Mouse (Mus musculus): ENCODE results near the gene Tmem191c. TPM values are rescaled to one million over a fixed set of nuclear protein-coding genes. Genes with fewer than 3 reads are reported as not detected.

Tmem191c gene
- polyA plus RNA-seq, 1 experiment from 2014 or later: 12.6 TPM

DNA sequence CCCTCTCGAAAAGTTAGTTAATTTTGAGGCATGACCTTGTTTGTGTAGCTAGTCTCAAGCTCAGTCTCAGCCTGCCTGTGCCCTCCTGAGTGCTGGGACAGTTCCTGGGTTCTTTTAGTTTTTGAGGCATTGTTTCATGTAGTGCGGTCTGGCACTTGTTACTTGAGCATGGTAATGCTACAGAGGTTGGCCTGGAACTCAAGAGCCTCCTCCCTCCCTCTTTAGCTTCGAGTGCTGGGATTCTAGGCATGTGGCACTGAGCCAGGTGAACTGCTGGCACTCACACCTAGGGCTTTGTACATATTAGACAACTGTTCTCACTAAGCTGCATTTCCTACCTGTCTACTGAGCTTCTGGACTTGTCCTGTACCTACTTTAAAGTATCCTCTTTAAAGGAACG is 28.1 kb upstream of the Tmem191c start:
- no peaks in the 10 kb centered on the region for H3K9me3 ChIP-seq
- H3K4me3 ChIP-seq: no peak overlapping the region
- no peak overlapping the region for H3K9ac ChIP-seq
- H3K27me3 ChIP-seq: no peaks in the 10 kb centered on the region
- H3K4me2 ChIP-seq (replicated peaks): no peak overlapping the region
- H3K4me1 ChIP-seq: peaks cover 52% of the 10 kb centered on the region
- no peak for ATAC-seq (ENCODE audit: low FRiP score, low read depth)
- 60% methylated on average over 4 of the region's 4 CpGs for WGBS
- H3K27ac ChIP-seq: no peak overlapping the region
- no peaks in the 10 kb centered on the region for H3K36me3 ChIP-seq

DNA sequence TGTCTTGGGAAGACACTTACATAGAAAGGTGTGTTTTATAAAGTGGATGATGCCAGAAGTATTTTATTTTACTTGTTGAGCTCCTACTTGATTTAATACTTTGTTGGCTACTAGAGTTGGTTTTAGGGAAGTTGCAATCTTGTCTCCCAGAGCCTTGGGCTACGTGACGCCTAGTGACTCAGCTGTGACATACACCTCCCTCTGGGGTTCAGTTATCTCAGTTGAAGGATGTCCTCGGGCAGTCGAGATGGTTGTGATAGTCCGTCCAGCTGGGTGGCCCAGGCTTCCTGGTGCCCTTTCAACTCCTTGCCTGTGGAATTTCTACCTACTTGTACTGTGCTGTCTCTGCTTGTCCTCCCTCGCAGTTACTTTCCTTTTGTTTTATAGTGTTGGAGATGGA is 26.7 kb upstream of the Tmem191c start:
- no peak for ATAC-seq (ENCODE audit: low FRiP score, low read depth)
- peaks cover 58% of the 10 kb centered on the region for H3K4me1 ChIP-seq
- no peak overlapping the region for H3K27ac ChIP-seq
- no peak overlapping the region for H3K9ac ChIP-seq
- H3K4me2 ChIP-seq (replicated peaks): no peak overlapping the region
- no peak overlapping the region for H3K4me3 ChIP-seq
- H3K36me3 ChIP-seq: no peaks in the 10 kb centered on the region
- WGBS: 65% methylated on average over 6 of the region's 6 CpGs
- H3K27me3 ChIP-seq: no peaks in the 10 kb centered on the region
- no peaks in the 10 kb centered on the region for H3K9me3 ChIP-seq

DNA sequence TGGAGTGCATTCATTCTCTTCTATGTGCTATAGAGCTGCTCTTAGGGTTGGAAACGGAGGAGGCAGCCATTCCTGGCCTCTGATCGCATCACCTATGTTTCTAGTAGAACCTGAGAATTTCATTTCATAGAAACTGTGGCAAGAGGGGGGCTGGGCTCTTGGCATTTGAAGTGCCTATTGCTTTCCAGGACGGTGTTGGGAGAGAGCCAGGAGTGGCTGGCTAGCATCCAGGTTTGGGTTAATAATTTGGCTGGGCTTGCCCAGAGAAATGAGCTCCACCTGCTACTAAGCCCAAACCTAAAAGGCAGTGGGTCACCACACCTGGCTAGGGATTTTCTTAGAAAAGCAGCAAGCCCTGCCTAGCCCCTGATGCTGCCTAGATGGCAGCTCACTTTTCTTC is 24.3 kb upstream of the Tmem191c start:
- H3K27me3 ChIP-seq: no peaks in the 10 kb centered on the region
- WGBS: 37% methylated on average over 3 of the region's 3 CpGs
- no peak overlapping the region for H3K4me2 ChIP-seq (replicated peaks)
- peaks cover 14% of the 10 kb centered on the region for H3K36me3 ChIP-seq
- peak; percentile 38; the same call in 1 of the 2 replicates for ATAC-seq (ENCODE audit: low FRiP score, low read depth)
- H3K27ac ChIP-seq: peak overlapping the region; percentile 48; the same call in 1 of the 2 replicates
- H3K4me1 ChIP-seq: peaks cover 66% of the 10 kb centered on the region
- H3K9ac ChIP-seq: no peak overlapping the region
- no peak overlapping the region for H3K4me3 ChIP-seq
- no peaks in the 10 kb centered on the region for H3K9me3 ChIP-seq

DNA sequence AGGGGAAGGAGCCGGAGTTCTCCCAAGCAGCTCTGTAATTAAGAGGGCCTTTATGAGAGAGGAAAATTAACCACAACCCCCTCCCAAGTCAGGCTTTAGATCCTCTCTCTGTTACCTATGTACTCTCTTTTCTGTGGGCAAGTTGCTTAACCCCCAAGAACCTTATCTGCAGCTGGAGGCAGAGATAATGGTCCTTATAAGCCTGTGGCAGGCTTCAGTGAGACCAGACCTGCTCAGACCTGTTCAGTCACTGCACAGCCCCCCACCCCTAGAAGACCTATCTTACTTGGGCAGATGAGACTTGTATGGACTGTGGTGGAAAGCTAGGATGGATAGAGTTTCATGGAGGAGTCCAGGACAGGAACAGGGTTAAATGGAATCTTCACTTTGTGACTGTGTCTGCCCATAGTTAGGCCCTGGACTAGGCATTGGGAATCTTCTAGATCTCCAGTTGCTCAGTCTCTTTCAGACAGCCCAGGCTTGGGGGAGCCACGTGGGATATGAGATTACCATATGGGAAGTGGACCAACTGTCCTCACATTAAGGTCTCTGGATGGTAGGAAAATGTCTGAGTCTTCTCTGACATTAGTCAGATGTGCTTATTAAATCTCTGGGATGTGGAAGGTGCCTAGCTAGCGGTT is 23.7 kb upstream of the Tmem191c start:
- Histone ChIP-seq H3K36me3 (peaks cover 19% of the 10 kb centered on the region), H3K27ac (peak overlapping the region; percentile 22; the same call in 1 of the 2 replicates), H3K27me3 (no peaks in the 10 kb centered on the region), H3K4me1 (peaks cover 63% of the 10 kb centered on the region), H3K9me3 (no peaks in the 10 kb centered on the region), H3K9ac (no peak overlapping the region), H3K4me3 (no peak overlapping the region), H3K4me2 (replicated peaks) (no peak overlapping the region)
- peak; percentile 17; the same call in 1 of the 2 replicates for ATAC-seq (ENCODE audit: low FRiP score, low read depth)
- 71% methylated on average over 3 of the region's 3 CpGs for WGBS

DNA sequence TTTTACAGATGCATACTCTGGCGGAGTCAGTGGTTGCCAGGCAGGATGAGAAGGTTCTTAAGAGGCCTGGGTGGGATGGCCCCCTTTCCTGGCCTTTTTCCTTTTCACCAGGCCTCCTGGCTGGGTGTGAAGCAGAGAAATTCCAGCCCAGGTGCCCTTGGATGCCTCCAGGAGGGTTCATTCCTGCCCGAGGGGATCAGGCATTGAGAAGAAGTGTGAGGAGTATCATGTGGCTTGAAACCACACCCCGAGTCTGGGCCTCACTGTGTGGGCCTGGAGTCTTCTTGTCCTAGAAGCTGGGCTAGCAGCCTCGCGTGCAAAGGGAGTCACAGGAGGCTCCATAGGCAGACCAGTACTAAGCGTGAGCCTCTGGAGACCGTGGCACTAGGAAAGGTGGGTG is 23.0 kb upstream of the Tmem191c start:
- 55% methylated on average over 7 of the region's 7 CpGs for WGBS
- H3K4me1 ChIP-seq: peaks cover 56% of the 10 kb centered on the region
- H3K9ac ChIP-seq: peak overlapping the region; percentile 39; the same call in 1 of the 2 replicates
- no peak overlapping the region for H3K4me3 ChIP-seq
- no peaks in the 10 kb centered on the region for H3K27me3 ChIP-seq
- ATAC-seq (ENCODE audit: low FRiP score, low read depth): no peak
- H3K36me3 ChIP-seq: peaks cover 25% of the 10 kb centered on the region
- H3K4me2 ChIP-seq (replicated peaks): no peak overlapping the region
- no peaks in the 10 kb centered on the region for H3K9me3 ChIP-seq
- peak overlapping the region; percentile 22; the same call in 1 of the 2 replicates for H3K27ac ChIP-seq

DNA sequence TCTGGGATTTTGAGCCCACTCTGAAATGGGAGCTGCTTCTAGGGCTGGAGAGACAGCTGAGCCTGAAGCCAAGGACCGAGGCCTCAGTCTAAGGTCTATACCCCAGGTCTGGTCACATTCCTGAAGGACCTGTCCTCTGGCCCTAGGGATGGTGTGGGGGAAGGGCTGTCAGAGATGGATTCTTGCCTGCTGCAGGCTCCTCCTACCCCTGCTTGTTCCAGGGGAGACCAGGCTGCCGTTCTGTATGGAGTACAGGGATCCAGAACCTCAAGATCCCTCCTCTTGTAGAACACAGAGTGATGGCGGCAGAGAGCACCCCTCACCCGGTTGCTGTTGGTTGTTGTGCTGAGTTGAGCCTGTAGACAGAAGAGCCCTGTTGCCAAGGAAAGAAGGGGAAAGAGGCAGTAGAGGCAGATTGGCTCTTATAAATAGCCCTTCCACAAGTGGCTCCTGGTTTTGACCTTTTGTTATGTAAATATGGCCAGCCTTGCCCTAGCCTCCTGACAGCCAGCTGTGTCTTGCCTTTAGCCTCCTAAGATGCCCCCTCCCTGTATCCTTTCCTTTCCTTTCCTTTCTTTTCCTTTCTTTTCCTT is 21.8 kb upstream of the Tmem191c start:
- 39% methylated on average over 4 of the region's 4 CpGs for WGBS
- Histone ChIP-seq H3K9me3 (no peaks in the 10 kb centered on the region), H3K36me3 (peaks cover 38% of the 10 kb centered on the region), H3K4me2 (replicated peaks) (no peak overlapping the region), H3K27ac (no peak overlapping the region), H3K4me3 (no peak overlapping the region), H3K4me1 (peaks cover 55% of the 10 kb centered on the region), H3K27me3 (no peaks in the 10 kb centered on the region), H3K9ac (no peak overlapping the region)
- no peak for ATAC-seq (ENCODE audit: low FRiP score, low read depth)

DNA sequence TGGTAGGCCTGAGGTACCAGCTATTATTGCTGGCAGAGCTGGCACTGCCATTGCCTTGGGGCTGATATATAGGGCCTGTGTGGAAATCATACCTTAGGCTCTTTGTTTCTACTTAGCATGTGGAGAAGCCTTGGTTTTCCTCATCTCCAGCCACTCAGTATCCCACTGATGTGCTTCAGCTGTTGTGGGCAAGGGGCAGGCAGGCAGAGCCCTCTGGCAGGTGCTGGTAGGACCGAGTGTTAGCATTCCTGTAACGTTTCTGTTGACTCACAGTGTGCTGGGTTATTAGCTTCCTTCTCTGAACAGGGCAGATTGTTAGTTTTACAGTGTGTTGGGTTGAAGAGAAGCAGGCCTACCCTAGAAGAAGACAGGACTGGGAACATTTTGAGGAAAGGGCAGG is 20.6 kb upstream of the Tmem191c start:
- Histone ChIP-seq H3K4me1 (peaks cover 49% of the 10 kb centered on the region), H3K9ac (no peak overlapping the region), H3K27me3 (no peaks in the 10 kb centered on the region), H3K4me3 (no peak overlapping the region), H3K4me2 (replicated peaks) (no peak overlapping the region), H3K27ac (peak overlapping the region; percentile 10; the same call in 1 of the 2 replicates), H3K36me3 (peaks cover 49% of the 10 kb centered on the region), H3K9me3 (no peaks in the 10 kb centered on the region)
- ATAC-seq (ENCODE audit: low FRiP score, low read depth): no peak
- WGBS: 38% methylated on average over 2 of the region's 2 CpGs

DNA sequence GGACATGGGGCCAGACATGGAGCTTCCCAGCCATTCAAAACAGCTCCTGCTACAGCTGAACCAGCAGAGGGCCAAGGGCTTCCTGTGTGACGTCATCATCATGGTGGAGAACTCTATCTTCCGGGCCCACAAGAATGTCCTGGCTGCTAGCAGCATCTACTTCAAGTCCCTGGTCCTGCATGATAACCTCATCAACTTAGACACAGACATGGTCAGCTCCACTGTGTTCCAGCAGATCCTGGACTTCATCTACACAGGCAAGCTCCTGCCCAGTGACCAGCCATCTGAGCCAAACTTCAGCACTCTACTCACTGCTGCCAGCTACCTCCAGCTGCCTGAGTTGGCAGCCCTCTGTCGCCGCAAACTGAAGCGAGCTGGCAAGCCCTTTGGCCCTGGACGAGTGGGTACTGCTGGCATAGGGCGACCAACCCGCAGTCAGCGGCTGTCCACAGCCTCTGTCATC is 18.5 kb upstream of the Tmem191c start:
- Histone ChIP-seq H3K36me3 (peaks cover 66% of the 10 kb centered on the region), H3K4me2 (replicated peaks) (no peak overlapping the region), H3K27ac (no peak overlapping the region), H3K4me1 (peaks cover 29% of the 10 kb centered on the region), H3K27me3 (no peaks in the 10 kb centered on the region), H3K9ac (no peak overlapping the region), H3K4me3 (no peak overlapping the region), H3K9me3 (no peaks in the 10 kb centered on the region)
- 92% methylated on average over 9 of the region's 9 CpGs for WGBS
- no peak for ATAC-seq (ENCODE audit: low FRiP score, low read depth)

DNA sequence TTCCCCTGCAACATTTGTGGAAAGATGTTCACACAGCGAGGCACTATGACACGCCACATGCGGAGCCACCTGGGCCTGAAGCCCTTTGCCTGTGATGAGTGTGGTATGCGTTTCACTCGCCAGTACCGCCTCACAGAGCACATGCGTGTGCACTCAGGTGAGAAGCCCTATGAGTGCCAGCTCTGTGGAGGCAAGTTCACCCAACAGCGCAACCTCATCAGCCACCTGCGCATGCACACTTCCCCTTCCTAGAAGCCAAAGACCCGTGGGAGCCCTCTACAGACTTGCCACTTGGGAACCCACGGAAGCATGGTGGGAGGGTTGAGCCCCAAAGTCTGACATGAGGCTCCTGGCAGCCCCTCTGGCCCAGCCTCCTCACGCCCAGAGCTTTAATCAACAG is 17.0 kb upstream of the Tmem191c start:
- no peak for ATAC-seq (ENCODE audit: low FRiP score, low read depth)
- Histone ChIP-seq H3K4me3 (no peak overlapping the region), H3K9ac (no peak overlapping the region), H3K36me3 (peaks cover 71% of the 10 kb centered on the region), H3K27me3 (no peaks in the 10 kb centered on the region), H3K9me3 (no peaks in the 10 kb centered on the region), H3K27ac (no peak overlapping the region), H3K4me2 (replicated peaks) (no peak overlapping the region), H3K4me1 (peaks cover 13% of the 10 kb centered on the region)
- 93% methylated on average over 12 of the region's 12 CpGs for WGBS

DNA sequence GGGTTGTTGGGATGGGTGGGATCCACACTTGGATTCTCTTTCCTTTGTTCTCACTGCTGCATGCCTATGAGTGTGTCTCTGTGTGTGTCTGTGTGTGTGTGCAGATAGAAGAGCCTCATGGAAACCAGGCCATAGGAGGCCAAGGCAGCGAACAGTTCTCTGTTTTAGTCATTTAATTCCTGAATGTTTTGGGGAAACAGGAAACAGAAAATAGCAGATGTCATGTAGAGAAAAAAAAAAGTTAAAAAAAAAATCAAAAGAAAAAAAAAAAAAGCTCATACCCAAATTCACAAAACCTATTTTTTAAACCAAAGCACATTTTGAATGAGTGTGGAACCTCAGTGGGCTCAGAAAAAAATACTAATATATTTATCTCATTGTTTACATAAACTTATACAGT is 14.5 kb upstream of the Tmem191c start:
- no peak for ATAC-seq (ENCODE audit: low FRiP score, low read depth)

DNA sequence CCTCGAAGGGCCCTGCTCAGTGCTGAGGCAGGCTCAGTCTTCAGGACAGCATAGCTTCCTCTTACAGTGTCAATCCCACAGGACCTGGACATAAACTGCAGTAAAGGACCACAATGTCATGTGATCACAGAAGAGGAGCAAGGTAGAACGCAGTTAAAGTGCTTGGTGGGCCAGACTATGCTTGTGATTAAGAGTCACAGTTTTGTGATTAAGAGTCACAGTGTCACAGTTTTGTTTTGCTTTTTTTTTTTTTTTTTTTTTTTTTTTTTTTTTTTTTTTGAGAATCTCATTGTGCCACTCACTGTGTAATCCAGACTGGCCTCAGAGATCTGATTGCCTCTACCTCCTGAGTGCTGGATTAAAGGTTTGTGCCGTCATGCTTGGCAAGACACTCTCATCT is 9.8 kb upstream of the Tmem191c start:
- no peaks in the 10 kb centered on the region for H3K4me1 ChIP-seq
- H3K27ac ChIP-seq: no peak overlapping the region
- H3K9ac ChIP-seq: no peak overlapping the region
- no peaks in the 10 kb centered on the region for H3K27me3 ChIP-seq
- H3K9me3 ChIP-seq: peaks cover 5% of the 10 kb centered on the region; the same call in 1 of the 2 replicates
- H3K36me3 ChIP-seq: peaks cover 15% of the 10 kb centered on the region
- no peak overlapping the region for H3K4me2 ChIP-seq (replicated peaks)
- 86% methylated on average over 3 of the region's 3 CpGs for WGBS
- no peak overlapping the region for H3K4me3 ChIP-seq
- no peak for ATAC-seq (ENCODE audit: low FRiP score, low read depth)

More for the DNA sequence above, 14.5 kb upstream of the Tmem191c start:
- 78% methylated on average over 1 of the region's 1 CpGs for WGBS
- Histone ChIP-seq H3K4me2 (replicated peaks) (no peak overlapping the region), H3K27me3 (no peaks in the 10 kb centered on the region), H3K36me3 (peaks cover 58% of the 10 kb centered on the region), H3K4me1 (0 out of 2 replicates have a peak, but pooled peaks cover 3% of the 10 kb centered on the region), H3K9me3 (no peaks in the 10 kb centered on the region), H3K27ac (no peak overlapping the region), H3K4me3 (no peak overlapping the region), H3K9ac (no peak overlapping the region)

DNA sequence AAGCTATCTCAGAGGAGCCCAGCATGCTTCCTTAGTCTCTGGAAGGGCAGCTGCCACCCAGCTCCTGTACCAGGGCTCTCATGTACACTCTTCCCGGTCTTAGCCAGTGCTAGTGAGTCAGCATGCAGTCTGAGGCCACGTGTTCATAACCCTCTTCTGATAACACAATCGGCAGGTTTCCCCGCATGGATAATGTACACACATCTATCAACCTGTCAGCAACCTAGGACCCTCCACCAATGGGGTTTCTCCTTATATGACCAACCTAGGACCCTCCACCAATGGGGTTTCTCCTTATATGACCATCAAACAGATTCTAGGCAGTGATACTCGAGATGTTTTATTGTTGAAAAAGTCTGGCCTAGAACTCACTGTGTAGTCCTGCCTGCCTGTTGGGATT is 7.9 kb upstream of the Tmem191c start:
- H3K27me3 ChIP-seq: no peaks in the 10 kb centered on the region
- no peak overlapping the region for H3K4me2 ChIP-seq (replicated peaks)
- no peak overlapping the region for H3K9ac ChIP-seq
- 72% methylated on average over 5 of the region's 5 CpGs for WGBS
- H3K4me3 ChIP-seq: no peak overlapping the region
- H3K4me1 ChIP-seq: no peaks in the 10 kb centered on the region
- no peak overlapping the region for H3K27ac ChIP-seq
- peaks cover 5% of the 10 kb centered on the region; the same call in 1 of the 2 replicates for H3K9me3 ChIP-seq
- no peak for ATAC-seq (ENCODE audit: low FRiP score, low read depth)
- peaks cover under 1% of the 10 kb centered on the region; the same call in 1 of the 2 replicates for H3K36me3 ChIP-seq
